Mouse (Mus musculus) thymus, postnatal 36 days (tissue): ENCODE measurements at regions not wholly inside any gene's neighbourhood (a gene's known extent, or its start where the extent isn't known, plus 50 kb on each side); places are given as distances from the start of the nearest gene placed in this dataset.

ENCODE experiments used
- DNase-seq, 2 experiments: peaks; one replicate each; pipeline ENCODE4 v3.0.0; 2022; ENCODE audit warnings: mixed read lengths in 2 of 2

GRCm38 (mm10) chr5:91692292-91692691, 174.9 kb downstream of the Parm1 start:
- no peak for DNase-seq

GRCm38 (mm10) chr5:91678727-91679126, 161.3 kb downstream of the Parm1 start:
- no peak for DNase-seq
